Mouse (Mus musculus): ENCODE data around the gene Stbd1.

Stbd1 gene

GRCm38 (mm10) chr5:92602691-92603690 is at the start of gene Stbd1:
Gene Stbd1 (plus strand): TSS chr5:92603041.
- DNase-seq, result peak; percentile 40 to 53

- peak in 1 of 2 experiments; percentile 16 for DNase-seq
These were observed 48.9 kb upstream of the Stbd1 start for GRCm38 (mm10) chr5:92553939-92554338.

GRCm38 (mm10) chr5:92554443-92554842 is 48.4 kb upstream of the Stbd1 start:
- no peak for DNase-seq

- no peak for DNase-seq
These were observed 47.8 kb upstream of the Stbd1 start, which contains the start of gene Fam47e for GRCm38 (mm10) chr5:92554891-92555511. Gene Fam47e (plus strand): TSS chr5:92555069.

- no peak for DNase-seq
These were observed 46.9 kb upstream of the Stbd1 start for GRCm38 (mm10) chr5:92555905-92556304.

- DNase-seq, result no peak
These were observed 45.3 kb upstream of the Stbd1 start for GRCm38 (mm10) chr5:92557508-92557907.

GRCm38 (mm10) chr5:92560201-92560600 is 42.6 kb upstream of the Stbd1 start:
- no peak for DNase-seq

- no peak for DNase-seq
These were observed 40.8 kb upstream of the Stbd1 start for GRCm38 (mm10) chr5:92562002-92562401.

GRCm38 (mm10) chr5:92571232-92571631 is 31.6 kb upstream of the Stbd1 start:
- DNase-seq, result no peak

- DNase-seq, result no peak
These were observed 23.3 kb upstream of the Stbd1 start for GRCm38 (mm10) chr5:92579559-92579958.

- DNase-seq, result no peak
These were observed 16.9 kb upstream of the Stbd1 start for GRCm38 (mm10) chr5:92585932-92586331.

GRCm38 (mm10) chr5:92595026-92595425 is 7.8 kb upstream of the Stbd1 start:
- no peak for DNase-seq

GRCm38 (mm10) chr5:92596865-92597264 is 6.0 kb upstream of the Stbd1 start:
- DNase-seq, result no peak

GRCm38 (mm10) chr5:92599030-92599429 is 3.8 kb upstream of the Stbd1 start:
- no peak for DNase-seq

GRCm38 (mm10) chr5:92604452-92605247 is 1.8 kb downstream of the Stbd1 start:
- DNase-seq, result no peak

- DNase-seq, result no peak
These were observed 4.8 kb downstream of the Stbd1 start for GRCm38 (mm10) chr5:92607492-92608229.

GRCm38 (mm10) chr5:92612756-92613155 is 9.9 kb downstream of the Stbd1 start:
- DNase-seq, result no peak

- DNase-seq, result no peak
These were observed 19.0 kb downstream of the Stbd1 start for GRCm38 (mm10) chr5:92621883-92622282.

- no peak for DNase-seq
These were observed 25.1 kb downstream of the Stbd1 start for GRCm38 (mm10) chr5:92627896-92628295.

GRCm38 (mm10) chr5:92633526-92633925 is 30.7 kb downstream of the Stbd1 start:
- DNase-seq, result no peak

GRCm38 (mm10) chr5:92634916-92635315 is 32.1 kb downstream of the Stbd1 start:
- DNase-seq, result no peak

GRCm38 (mm10) chr5:92635891-92636290 is 33.0 kb downstream of the Stbd1 start:
- DNase-seq, result no peak

Data from spleen, adult 18-20 months (tissue).